Mouse (Mus musculus) stomach, embryonic 14.5 days (tissue): ENCODE results near the gene Pole3. TPM values are rescaled to one million over a fixed set of nuclear protein-coding genes. Genes with fewer than 3 reads are reported as not detected.
"Not testable (repeated sequence)": the region's sequence is repeated elsewhere in the genome, so short reads cannot be mapped to it uniquely, and the experiment has no call there.

Source experiments
- ATAC-seq: fragments of 200-750 bp; cut with Nextera tagmentation; 2 replicates; pipeline ENCODE4 v1.8.0; 2017; ENCODE audit warnings: low read depth, moderate TSS enrichment; ENCODE audit not compliant: insufficient number of reproducible peaks, insufficient read depth, low FRiP score
- H3K27ac ChIP-seq: fragments of 300-500 bp; sonication (generic); 2 replicates; pipeline ENCODE4 v1.5.1; 2014; ENCODE audit warnings: mild to moderate bottlenecking, low read length, moderate library complexity, mixed read lengths
- H3K27me3 ChIP-seq: fragments of 300-500 bp; sonication (generic); 2 replicates; pipeline ENCODE4 v1.6.1; 2014; ENCODE audit warnings: low read length, control low read depth, mixed read lengths; ENCODE audit not compliant: control insufficient read depth, insufficient read depth
- H3K36me3 ChIP-seq: fragments of 300-500 bp; sonication (generic); 2 replicates; pipeline ENCODE4 v1.6.1; 2014; ENCODE audit warnings: mild to moderate bottlenecking, control low read depth, low read length, moderate library complexity, mixed read lengths; ENCODE audit not compliant: control insufficient read depth, insufficient read depth
- H3K4me1 ChIP-seq: fragments of 300-500 bp; sonication (generic); 2 replicates; pipeline ENCODE4 v1.6.1; 2014; ENCODE audit warnings: low read length, control low read depth, mixed read lengths; ENCODE audit not compliant: control insufficient read depth, insufficient read depth
- H3K4me2 ChIP-seq: fragments of 300-500 bp; sonication (generic); replicated peaks from 2 replicates; pipeline ENCODE4 v1.6.1; 2014; ENCODE audit warnings: low read depth, low read length, control low read depth
- H3K4me3 ChIP-seq: fragments of 300-500 bp; sonication (generic); 2 replicates; pipeline ENCODE4 v1.5.1; 2014; ENCODE audit warnings: low read depth, low read length, control low read depth
- H3K9ac ChIP-seq: fragments of 300-500 bp; sonication (generic); replicated peaks from 2 replicates; pipeline ENCODE4 v1.6.1; 2014; ENCODE audit warnings: low read depth, mild to moderate bottlenecking, control low read depth, low read length, moderate library complexity, mixed read lengths
- H3K9me3 ChIP-seq: fragments of 300-500 bp; sonication (generic); 2 replicates; pipeline ENCODE4 v1.6.1; 2016; ENCODE audit warnings: low read depth, low read length, control low read depth; ENCODE audit not compliant: control insufficient read depth
- WGBS: fragments of 180-500 bp; shearing (Covaris S2); extraction: QIAGEN DNeasy Blood & Tissue Kit; methylation state at CpG from one replicate; pipeline ENCODE4 v1.1.7; 2014; 5-methylcytosine and 5-hydroxymethylcytosine counted together
- polyA plus RNA-seq: library from polyadenylated mRNA; unstranded; fragments of >200 nt; fragmentation: Nextera tagmentation; extraction: Ambion mirVana; gene quantifications from 2 replicates; pipeline ENCODE4 v1.2.1, GENCODE M21; 2014

Gene Pole3
- polyA plus RNA-seq, 1 experiment from 2014 or later: 73.5 TPM

GRCm38 (mm10) chr4:62479593-62479936 is 45.3 kb downstream of the Pole3 start:
- not testable (repeated sequence) for H3K9ac ChIP-seq, H3K9me3 ChIP-seq, ATAC-seq, H3K4me1 ChIP-seq, H3K27ac ChIP-seq, H3K27me3 ChIP-seq, H3K36me3 ChIP-seq
- WGBS: 12% methylated on average over 11 of the region's 11 CpGs
- H3K4me3 ChIP-seq: peak overlapping the region; percentile 48
- peak overlapping the region; percentile 87 for H3K4me2 ChIP-seq

GRCm38 (mm10) chr4:62477542-62478244 is 47.2 kb downstream of the Pole3 start:
- no peaks in the 10 kb centered on the region; the same call in 1 of the 2 replicates for H3K4me1 ChIP-seq
- H3K4me3 ChIP-seq: no peak overlapping the region
- no peaks in the 10 kb centered on the region for H3K27me3 ChIP-seq
- peak; percentile 54; the same call in 1 of the 2 replicates for ATAC-seq
- 0 out of 2 replicates have a peak overlapping the region, but pooled peaks have one; percentile 4 for H3K27ac ChIP-seq
- H3K9me3 ChIP-seq: no peaks in the 10 kb centered on the region
- no peak overlapping the region for H3K4me2 ChIP-seq
- no peaks in the 10 kb centered on the region for H3K36me3 ChIP-seq
- WGBS: 68% methylated on average over 6 of the region's 6 CpGs
- no peak overlapping the region for H3K9ac ChIP-seq

GRCm38 (mm10) chr4:62475793-62476192 is 49.1 kb downstream of the Pole3 start:
- Histone ChIP-seq H3K4me1 (no peaks in the 10 kb centered on the region; the same call in 1 of the 2 replicates), H3K36me3 (no peaks in the 10 kb centered on the region), H3K27me3 (no peaks in the 10 kb centered on the region), H3K9ac (no peak overlapping the region), H3K4me3 (no peak overlapping the region), H3K4me2 (no peak overlapping the region), H3K27ac (no peak overlapping the region), H3K9me3 (no peaks in the 10 kb centered on the region)
- 82% methylated on average over 6 of the region's 6 CpGs for WGBS
- no peak for ATAC-seq

GRCm38 (mm10) chr4:62475131-62475530 is 49.7 kb downstream of the Pole3 start:
- 73% methylated on average over 2 of the region's 2 CpGs for WGBS
- Histone ChIP-seq H3K9me3 (no peaks in the 10 kb centered on the region), H3K4me1 (no peaks in the 10 kb centered on the region), H3K27me3 (no peaks in the 10 kb centered on the region), H3K9ac (no peak overlapping the region), H3K4me3 (no peak overlapping the region), H3K27ac (no peak overlapping the region), H3K36me3 (no peaks in the 10 kb centered on the region), H3K4me2 (no peak overlapping the region)
- no peak for ATAC-seq

Other genes starting within 250 kb of the Pole3 start
- 27.1 and 28.6 TPM in 2 replicates for gene Fkbp15, start 164.5 kb downstream of the Pole3 start, polyA plus RNA-seq
- 41.2 and 45.5 TPM in 2 replicates for gene Slc31a1, start 164.3 kb downstream of the Pole3 start, polyA plus RNA-seq
- 174 and 186 TPM in 2 replicates for gene Cdc26, start 116.4 kb downstream of the Pole3 start, polyA plus RNA-seq
- gene Prpf4, start 116.3 kb downstream of the Pole3 start, polyA plus RNA-seq: 23.7 and 25.3 TPM in 2 replicates
- not detected in 2 replicates for gene Rnf183, start 89.8 kb downstream of the Pole3 start, polyA plus RNA-seq
- 10.9 and 11.0 TPM in 2 replicates for gene Wdr31, start 54.2 kb downstream of the Pole3 start, polyA plus RNA-seq
- 19.4 and 23.5 TPM in 2 replicates for gene Bspry, start 45.0 kb downstream of the Pole3 start, polyA plus RNA-seq
- 18.7 and 21.2 TPM in 2 replicates for gene Hdhd3, start 21.6 kb downstream of the Pole3 start, polyA plus RNA-seq
- gene Alad, start 5.2 kb downstream of the Pole3 start, polyA plus RNA-seq: 126 and 136 TPM in 2 replicates
- gene 4933430I17Rik, start 301 bp upstream of the Pole3 start, polyA plus RNA-seq: 0.49 and 0.88 TPM in 2 replicates
- gene Rgs3, start 34.8 kb upstream of the Pole3 start, polyA plus RNA-seq: 38.2 and 42.0 TPM in 2 replicates